Mouse (Mus musculus): ENCODE data around the gene Mndal. TPM values are rescaled to one million over a fixed set of nuclear protein-coding genes. Genes with fewer than 3 reads are reported as not detected.
"Not testable (repeated sequence)": the region's sequence is repeated elsewhere in the genome, so short reads cannot be mapped to it uniquely, and the experiment has no call there.

The Mndal gene
- polyA plus RNA-seq, 1 experiment from 2014 or later = 1.9 TPM

GRCm38 (mm10) chr1:173877125-173877524 is 65.2 kb downstream of the Mndal start:
- H3K4me1 ChIP-seq (ENCODE audit: control insufficient read depth, insufficient read depth, low read length); ATAC-seq (ENCODE audit: insufficient number of reproducible peaks, insufficient read depth, low FRiP score, low read depth); H3K27ac ChIP-seq (ENCODE audit: low read length); H3K9me3 ChIP-seq (ENCODE audit: control insufficient read depth, low read depth, low read length); H3K9ac ChIP-seq (replicated peaks; ENCODE audit: low read depth, low read length); H3K36me3 ChIP-seq (ENCODE audit: control insufficient read depth, insufficient read depth, low read length); H3K4me3 ChIP-seq (ENCODE audit: low read depth, low read length); H3K27me3 ChIP-seq (ENCODE audit: control insufficient read depth, insufficient read depth, low read length); H3K4me2 ChIP-seq (replicated peaks; ENCODE audit: low read depth, low read length): not testable (repeated sequence)
- 91% methylated on average over 1 of the region's 1 CpGs for WGBS

DNA sequence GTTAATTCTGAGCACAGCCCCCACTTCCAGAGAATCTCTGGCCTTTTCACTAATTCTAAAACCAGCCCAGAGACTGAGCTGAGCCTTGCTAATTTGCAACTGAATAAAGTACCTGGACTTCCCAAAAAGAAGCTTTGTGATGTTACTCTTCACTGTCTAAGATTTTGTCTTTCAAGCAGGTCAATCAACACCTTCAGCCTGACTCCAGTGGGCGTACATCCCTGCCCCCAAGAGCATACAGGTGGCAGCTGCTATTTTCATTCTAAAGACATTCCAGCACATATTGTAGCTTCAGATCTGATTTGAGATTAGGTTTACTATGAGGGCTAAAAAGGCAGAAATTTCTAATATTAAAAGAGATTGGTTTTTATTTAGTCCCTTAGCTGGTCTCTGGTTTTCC is 73.7 kb downstream of the Mndal start:
- not testable (repeated sequence) for ATAC-seq (ENCODE audit: insufficient number of reproducible peaks, insufficient read depth, low FRiP score, low read depth); H3K27ac ChIP-seq (ENCODE audit: low read length); H3K36me3 ChIP-seq (ENCODE audit: control insufficient read depth, insufficient read depth, low read length); H3K27me3 ChIP-seq (ENCODE audit: control insufficient read depth, insufficient read depth, low read length); H3K9ac ChIP-seq (replicated peaks; ENCODE audit: low read depth, low read length); H3K4me3 ChIP-seq (ENCODE audit: low read depth, low read length); H3K4me1 ChIP-seq (ENCODE audit: control insufficient read depth, insufficient read depth, low read length); H3K9me3 ChIP-seq (ENCODE audit: control insufficient read depth, low read depth, low read length); H3K4me2 ChIP-seq (replicated peaks; ENCODE audit: low read depth, low read length)
- WGBS = 77% methylated on average over 1 of the region's 1 CpGs

DNA sequence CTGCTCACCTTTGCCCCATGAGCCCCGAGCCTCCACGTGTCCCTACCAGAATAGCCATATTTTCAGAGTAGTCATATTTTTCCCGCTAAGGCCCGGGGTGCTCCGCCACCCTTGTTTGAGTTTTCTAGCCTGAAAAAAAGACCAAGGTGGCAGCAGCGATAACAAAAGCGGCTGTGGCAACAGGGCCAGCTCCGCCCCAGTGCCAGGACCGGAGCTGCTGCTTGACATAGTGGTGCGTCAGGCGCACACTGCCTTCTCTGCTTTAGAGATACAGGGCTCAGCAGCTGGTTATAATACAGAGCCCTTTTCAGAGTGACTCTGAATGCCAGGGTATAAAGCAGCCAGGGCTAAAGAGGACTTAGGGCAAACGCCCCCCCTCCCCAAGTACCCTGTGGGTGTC is 75.8 kb downstream of the Mndal start:
- H3K27me3 ChIP-seq (ENCODE audit: control insufficient read depth, insufficient read depth, low read length) = no peaks in the 10 kb centered on the region
- 80% methylated on average over 12 of the region's 12 CpGs for WGBS
- no peak overlapping the region for H3K27ac ChIP-seq (ENCODE audit: low read length)
- H3K36me3 ChIP-seq (ENCODE audit: control insufficient read depth, insufficient read depth, low read length) = no peaks in the 10 kb centered on the region
- H3K4me1 ChIP-seq (ENCODE audit: control insufficient read depth, insufficient read depth, low read length) = no peaks in the 10 kb centered on the region
- H3K4me2 ChIP-seq (replicated peaks; ENCODE audit: low read depth, low read length) = no peak overlapping the region
- no peak overlapping the region for H3K4me3 ChIP-seq (ENCODE audit: low read depth, low read length)
- no peaks in the 10 kb centered on the region for H3K9me3 ChIP-seq (ENCODE audit: control insufficient read depth, low read depth, low read length)
- no peak for ATAC-seq (ENCODE audit: insufficient number of reproducible peaks, insufficient read depth, low FRiP score, low read depth)
- H3K9ac ChIP-seq (replicated peaks; ENCODE audit: low read depth, low read length) = no peak overlapping the region

GRCm38 (mm10) chr1:173853711-173854110 is 88.6 kb downstream of the Mndal start:
- not testable (repeated sequence) for H3K4me3 ChIP-seq (ENCODE audit: low read depth, low read length); H3K9me3 ChIP-seq (ENCODE audit: control insufficient read depth, low read depth, low read length); H3K27me3 ChIP-seq (ENCODE audit: control insufficient read depth, insufficient read depth, low read length); H3K4me1 ChIP-seq (ENCODE audit: control insufficient read depth, insufficient read depth, low read length); H3K4me2 ChIP-seq (replicated peaks; ENCODE audit: low read depth, low read length); H3K27ac ChIP-seq (ENCODE audit: low read length); H3K9ac ChIP-seq (replicated peaks; ENCODE audit: low read depth, low read length); H3K36me3 ChIP-seq (ENCODE audit: control insufficient read depth, insufficient read depth, low read length); ATAC-seq (ENCODE audit: insufficient number of reproducible peaks, insufficient read depth, low FRiP score, low read depth)

DNA sequence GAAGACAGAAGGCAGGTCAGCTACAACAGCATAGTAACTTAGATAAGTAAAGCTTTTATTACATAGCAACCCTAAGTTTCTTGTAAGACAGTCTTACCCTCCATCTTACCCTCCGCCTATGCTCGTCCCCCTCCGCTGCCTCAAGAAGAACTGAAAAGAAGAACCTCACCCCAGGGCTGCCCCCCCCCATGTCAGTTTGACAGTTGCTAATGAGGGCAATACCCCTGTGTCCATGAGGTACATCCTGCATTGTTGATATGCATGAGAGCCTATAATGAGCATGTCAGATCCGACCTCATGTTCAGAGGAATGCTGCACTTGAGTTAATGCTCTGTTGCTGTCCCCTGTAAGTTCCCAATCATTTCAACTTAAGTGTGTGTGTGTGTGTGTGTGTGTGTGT is 89.4 kb downstream of the Mndal start:
- 68% methylated on average over 4 of the region's 4 CpGs for WGBS
- H3K4me3 ChIP-seq (ENCODE audit: low read depth, low read length); H3K9me3 ChIP-seq (ENCODE audit: control insufficient read depth, low read depth, low read length); H3K27ac ChIP-seq (ENCODE audit: low read length); H3K4me1 ChIP-seq (ENCODE audit: control insufficient read depth, insufficient read depth, low read length); H3K36me3 ChIP-seq (ENCODE audit: control insufficient read depth, insufficient read depth, low read length); H3K9ac ChIP-seq (replicated peaks; ENCODE audit: low read depth, low read length); H3K27me3 ChIP-seq (ENCODE audit: control insufficient read depth, insufficient read depth, low read length); H3K4me2 ChIP-seq (replicated peaks; ENCODE audit: low read depth, low read length); ATAC-seq (ENCODE audit: insufficient number of reproducible peaks, insufficient read depth, low FRiP score, low read depth): not testable (repeated sequence)

DNA sequence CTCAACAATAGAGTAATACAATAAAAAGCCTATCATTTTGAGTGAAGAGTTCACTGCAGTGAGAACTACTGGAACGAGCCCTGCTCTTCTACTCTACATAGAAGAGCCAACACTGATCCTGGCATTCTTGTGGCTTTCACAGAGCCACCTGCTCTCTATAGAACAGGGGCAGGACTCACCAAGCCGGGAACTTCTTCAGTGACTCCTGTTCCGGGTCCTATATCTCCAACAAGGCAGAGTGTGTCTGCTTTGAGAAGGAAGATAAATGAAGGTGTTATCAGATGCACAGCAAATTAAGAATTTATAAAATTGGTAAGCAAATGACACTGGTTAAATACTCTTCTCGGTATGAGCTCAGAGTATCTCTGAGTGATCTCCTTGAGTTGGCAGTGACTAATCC is 96.1 kb downstream of the Mndal start:
- 69% methylated on average over 4 of the region's 4 CpGs for WGBS
- not testable (repeated sequence) for H3K9ac ChIP-seq (replicated peaks; ENCODE audit: low read depth, low read length); H3K4me2 ChIP-seq (replicated peaks; ENCODE audit: low read depth, low read length); H3K4me1 ChIP-seq (ENCODE audit: control insufficient read depth, insufficient read depth, low read length); H3K36me3 ChIP-seq (ENCODE audit: control insufficient read depth, insufficient read depth, low read length); H3K27me3 ChIP-seq (ENCODE audit: control insufficient read depth, insufficient read depth, low read length); H3K9me3 ChIP-seq (ENCODE audit: control insufficient read depth, low read depth, low read length); ATAC-seq (ENCODE audit: insufficient number of reproducible peaks, insufficient read depth, low FRiP score, low read depth); H3K4me3 ChIP-seq (ENCODE audit: low read depth, low read length); H3K27ac ChIP-seq (ENCODE audit: low read length)

- no peaks in the 10 kb centered on the region for H3K27me3 ChIP-seq (ENCODE audit: control insufficient read depth, insufficient read depth, low read length)
- H3K4me1 ChIP-seq (ENCODE audit: control insufficient read depth, insufficient read depth, low read length) = no peaks in the 10 kb centered on the region
- H3K4me3 ChIP-seq (ENCODE audit: low read depth, low read length) = no peak overlapping the region
- ATAC-seq (ENCODE audit: insufficient number of reproducible peaks, insufficient read depth, low FRiP score, low read depth) = no peak
- no peaks in the 10 kb centered on the region for H3K9me3 ChIP-seq (ENCODE audit: control insufficient read depth, low read depth, low read length)
- no peak overlapping the region for H3K9ac ChIP-seq (replicated peaks; ENCODE audit: low read depth, low read length)
- no peaks in the 10 kb centered on the region for H3K36me3 ChIP-seq (ENCODE audit: control insufficient read depth, insufficient read depth, low read length)
- no peak overlapping the region for H3K4me2 ChIP-seq (replicated peaks; ENCODE audit: low read depth, low read length)
- 84% methylated on average over 1 of the region's 1 CpGs for WGBS
- no peak overlapping the region for H3K27ac ChIP-seq (ENCODE audit: low read length)
These were observed 97.5 kb downstream of the Mndal start for GRCm38 (mm10) chr1:173844754-173845153.

DNA sequence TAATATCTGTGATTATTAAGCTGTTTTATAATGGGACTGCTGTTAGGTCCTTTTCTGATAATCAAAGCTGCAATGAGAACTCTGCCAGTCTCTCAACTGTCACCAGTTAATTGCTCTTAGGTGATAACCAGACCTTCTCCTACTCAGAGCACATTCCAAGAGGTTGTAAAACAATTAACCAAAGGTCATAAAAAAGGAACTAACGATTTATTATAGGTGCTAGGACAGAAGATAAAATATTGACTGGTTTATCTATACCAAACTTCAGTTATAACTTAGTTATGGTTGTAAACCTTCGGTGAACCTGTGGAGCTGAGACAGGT is 120.8 kb downstream of the Mndal start:
- H3K36me3 ChIP-seq (ENCODE audit: control insufficient read depth, insufficient read depth, low read length); ATAC-seq (ENCODE audit: insufficient number of reproducible peaks, insufficient read depth, low FRiP score, low read depth); H3K4me2 ChIP-seq (replicated peaks; ENCODE audit: low read depth, low read length): not testable (repeated sequence)

GRCm38 (mm10) chr1:173820794-173821480 is 121.4 kb downstream of the Mndal start:
- H3K4me2 ChIP-seq (replicated peaks; ENCODE audit: low read depth, low read length); H3K4me1 ChIP-seq (ENCODE audit: control insufficient read depth, insufficient read depth, low read length); H3K27ac ChIP-seq (ENCODE audit: low read length); ATAC-seq (ENCODE audit: insufficient number of reproducible peaks, insufficient read depth, low FRiP score, low read depth); H3K4me3 ChIP-seq (ENCODE audit: low read depth, low read length); H3K36me3 ChIP-seq (ENCODE audit: control insufficient read depth, insufficient read depth, low read length); H3K27me3 ChIP-seq (ENCODE audit: control insufficient read depth, insufficient read depth, low read length); H3K9ac ChIP-seq (replicated peaks; ENCODE audit: low read depth, low read length); H3K9me3 ChIP-seq (ENCODE audit: control insufficient read depth, low read depth, low read length): not testable (repeated sequence)
- WGBS = 74% methylated on average over 2 of the region's 2 CpGs

More for the DNA sequence above, 120.8 kb downstream of the Mndal start:
- H3K4me3 ChIP-seq (ENCODE audit: low read depth, low read length); H3K4me1 ChIP-seq (ENCODE audit: control insufficient read depth, insufficient read depth, low read length); H3K27ac ChIP-seq (ENCODE audit: low read length); H3K9ac ChIP-seq (replicated peaks; ENCODE audit: low read depth, low read length); H3K9me3 ChIP-seq (ENCODE audit: control insufficient read depth, low read depth, low read length); H3K27me3 ChIP-seq (ENCODE audit: control insufficient read depth, insufficient read depth, low read length): not testable (repeated sequence)
- WGBS = 18% methylated on average over 2 of the region's 2 CpGs

Data from stomach, embryonic 14.5 days (tissue).